Mouse (Mus musculus) midbrain, embryonic 13.5 days (tissue): Measurements from ENCODE around the gene Grhpr. TPM values are rescaled to one million over a fixed set of nuclear protein-coding genes. Genes with fewer than 3 reads are reported as not detected.
"Not testable (repeated sequence)": the region's sequence is repeated elsewhere in the genome, so short reads cannot be mapped to it uniquely, and the experiment has no call there.

ENCODE experiments used
- ATAC-seq: fragments of 200-750 bp; cut with Nextera tagmentation; 2 replicates; pipeline ENCODE4 v1.8.0; 2017; ENCODE audit warnings: mild to moderate bottlenecking, moderate TSS enrichment, moderate library complexity
- H3K27ac ChIP-seq: fragments of 300-500 bp; sonication (generic); 2 replicates; pipeline ENCODE4 v1.5.1; 2015; ENCODE audit warnings: inconsistent platforms, mild to moderate bottlenecking, moderate library complexity
- H3K27me3 ChIP-seq: fragments of 300-500 bp; sonication (generic); 2 replicates; pipeline ENCODE4 v1.6.1; 2015; ENCODE audit warnings: mild to moderate bottlenecking, inconsistent platforms
- H3K36me3 ChIP-seq: fragments of 300-500 bp; sonication (generic); 2 replicates; pipeline ENCODE4 v1.6.1; 2015; ENCODE audit warnings: mild to moderate bottlenecking, inconsistent platforms
- H3K4me1 ChIP-seq: fragments of 300-500 bp; sonication (generic); replicated peaks from 2 replicates; pipeline ENCODE4 v1.6.1; 2015; ENCODE audit warnings: inconsistent platforms
- H3K4me2 ChIP-seq: fragments of 300-500 bp; sonication (generic); replicated peaks from 2 replicates; pipeline ENCODE4 v1.6.1; 2015; ENCODE audit warnings: moderate library complexity, mild to moderate bottlenecking, inconsistent platforms
- H3K4me3 ChIP-seq: fragments of 300-500 bp; sonication (generic); replicated peaks from 2 replicates; pipeline ENCODE4 v1.5.1; 2015; ENCODE audit warnings: mild to moderate bottlenecking, inconsistent platforms
- H3K9ac ChIP-seq: fragments of 300-500 bp; sonication (generic); replicated peaks from 2 replicates; pipeline ENCODE4 v1.6.1; 2015; ENCODE audit warnings: mild to moderate bottlenecking, inconsistent platforms
- H3K9me3 ChIP-seq: fragments of 300-500 bp; sonication (generic); 2 replicates; pipeline ENCODE4 v1.6.1; 2016; ENCODE audit warnings: mild to moderate bottlenecking, inconsistent platforms
- WGBS: fragments of 180-500 bp; shearing (Covaris S2); methylation state at CpG from one replicate; pipeline ENCODE4 v1.1.7; 2015; 5-methylcytosine and 5-hydroxymethylcytosine counted together
- polyA plus RNA-seq: library from polyadenylated mRNA; unstranded; fragments of >200 nt; fragmentation: Nextera tagmentation; extraction: Ambion mirVana; gene quantifications from 2 replicates; pipeline ENCODE4 v1.2.1, GENCODE M21; 2015

Grhpr gene
- polyA plus RNA-seq, 1 experiment from 2014 or later: 23.0 TPM

GRCm38 (mm10) chr4:45034693-45035628 is 53.8 kb downstream of the Grhpr start:
- no peak overlapping the region for H3K9ac ChIP-seq
- no peak overlapping the region for H3K27ac ChIP-seq
- 83% methylated on average over 16 of the region's 16 CpGs for WGBS
- H3K9me3 ChIP-seq: no peaks in the 10 kb centered on the region
- ATAC-seq: no peak; the same call in 1 of the 2 replicates
- no peak overlapping the region for H3K4me2 ChIP-seq
- no peak overlapping the region for H3K4me3 ChIP-seq
- peaks cover 78% of the 10 kb centered on the region for H3K36me3 ChIP-seq
- no peaks in the 10 kb centered on the region for H3K27me3 ChIP-seq
- H3K4me1 ChIP-seq: no peaks in the 10 kb centered on the region

GRCm38 (mm10) chr4:45036048-45036447 is 54.9 kb downstream of the Grhpr start:
- H3K9ac ChIP-seq: no peak overlapping the region
- no peak overlapping the region for H3K4me2 ChIP-seq
- H3K4me3 ChIP-seq: no peak overlapping the region
- H3K9me3 ChIP-seq: no peaks in the 10 kb centered on the region
- WGBS: 93% methylated on average over 10 of the region's 10 CpGs
- peaks cover 78% of the 10 kb centered on the region for H3K36me3 ChIP-seq
- no peak for ATAC-seq
- no peaks in the 10 kb centered on the region for H3K4me1 ChIP-seq
- no peaks in the 10 kb centered on the region for H3K27me3 ChIP-seq
- H3K27ac ChIP-seq: no peak overlapping the region

GRCm38 (mm10) chr4:45036571-45036970 is 55.4 kb downstream of the Grhpr start:
- Histone ChIP-seq H3K36me3 (peaks cover 78% of the 10 kb centered on the region), H3K9me3 (no peaks in the 10 kb centered on the region), H3K27ac (no peak overlapping the region), H3K4me3 (no peak overlapping the region), H3K4me2 (no peak overlapping the region), H3K27me3 (no peaks in the 10 kb centered on the region), H3K9ac (no peak overlapping the region), H3K4me1 (no peaks in the 10 kb centered on the region)
- ATAC-seq: no peak
- 84% methylated on average over 5 of the region's 5 CpGs for WGBS

GRCm38 (mm10) chr4:45037455-45038410 is 56.5 kb downstream of the Grhpr start:
- H3K9me3 ChIP-seq: no peaks in the 10 kb centered on the region
- WGBS: 91% methylated on average over 13 of the region's 13 CpGs
- no peaks in the 10 kb centered on the region for H3K27me3 ChIP-seq
- no peak for ATAC-seq
- peaks cover 71% of the 10 kb centered on the region for H3K36me3 ChIP-seq
- no peak overlapping the region for H3K9ac ChIP-seq
- H3K4me2 ChIP-seq: no peak overlapping the region
- H3K27ac ChIP-seq: no peak overlapping the region
- H3K4me3 ChIP-seq: no peak overlapping the region
- H3K4me1 ChIP-seq: no peaks in the 10 kb centered on the region

- 59% methylated on average over 8 of the region's 8 CpGs for WGBS
- H3K4me3 ChIP-seq, H3K27me3 ChIP-seq, H3K4me2 ChIP-seq, H3K9me3 ChIP-seq, ATAC-seq, H3K9ac ChIP-seq, H3K27ac ChIP-seq, H3K4me1 ChIP-seq: not testable (repeated sequence)
- peaks cover 72% of the 10 kb centered on the region for H3K36me3 ChIP-seq
These were observed 57.7 kb downstream of the Grhpr start for GRCm38 (mm10) chr4:45038879-45039278.

GRCm38 (mm10) chr4:45039546-45039945 is 58.4 kb downstream of the Grhpr start:
- H3K36me3 ChIP-seq: peaks cover 72% of the 10 kb centered on the region

More at GRCm38 (mm10) chr4:45039546-45039945, 58.4 kb downstream of the Grhpr start:
- not testable (repeated sequence) for ATAC-seq, H3K4me2 ChIP-seq, H3K9ac ChIP-seq, H3K4me3 ChIP-seq, H3K27me3 ChIP-seq, H3K4me1 ChIP-seq, H3K9me3 ChIP-seq, H3K27ac ChIP-seq
- 92% methylated on average over 7 of the region's 7 CpGs for WGBS

Other genes with a start within 250 kb of the Grhpr start
- 33.4 and 39.1 TPM in 2 replicates for gene Zcchc7, start 225.5 kb upstream of the Grhpr start, polyA plus RNA-seq
- 52.1 and 54.8 TPM in 2 replicates for gene Zbtb5, start 31.0 kb downstream of the Grhpr start, polyA plus RNA-seq
- gene Polr1e, start 37.2 kb downstream of the Grhpr start, polyA plus RNA-seq: 36.7 and 37.3 TPM in 2 replicates
- 14.2 and 14.5 TPM in 2 replicates for gene Fbxo10, start 103.2 kb downstream of the Grhpr start, polyA plus RNA-seq
- gene Tomm5, start 126.7 kb downstream of the Grhpr start, polyA plus RNA-seq: 153 and 154 TPM in 2 replicates
- gene Frmpd1, start 203.5 kb downstream of the Grhpr start, polyA plus RNA-seq: 1.1 and 1.2 TPM in 2 replicates